ENCODE assay signal across 27 mouse cellular contexts in the genomic region with DNA sequence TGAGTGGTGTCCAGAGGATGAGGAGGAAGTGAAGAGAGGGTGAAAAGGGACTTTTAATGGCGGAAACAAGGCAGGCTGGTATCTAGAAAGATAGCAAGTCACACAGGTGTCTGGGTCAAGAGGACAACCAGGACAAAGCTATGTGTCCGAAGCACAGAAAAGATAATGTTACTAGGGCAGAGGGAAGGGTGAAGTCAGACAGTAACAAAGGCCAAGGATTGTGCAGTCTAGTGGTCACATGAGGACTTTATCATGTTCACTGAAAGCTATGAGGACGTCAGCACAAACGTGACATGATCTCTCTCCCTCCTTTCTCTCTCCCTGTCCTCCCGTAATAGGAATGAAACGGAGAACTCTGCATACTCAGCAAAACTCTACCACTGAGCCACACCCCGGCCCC. TPM values are rescaled to one million over a fixed set of nuclear protein-coding genes. Genes with fewer than 3 reads are reported as not detected.
DNase-seq lines count a peak whose midpoint lies in the region; ATAC-seq and TF ChIP-seq lines count a peak whose summit lies in the region.
"Had no signal": no experiment of that assay in that cellular context is flagged by ENCODE, and none has a peak within 500 bp of the region (broad histone marks: within the 10 kb centered on the region; RNA-seq: fewer than 3 reads in every experiment).

No protein-coding gene starts in this region.

- H3K4me2 ChIP-seq in heart, embryonic 11.5 days, result no peak overlapping the region
- H3K4me2 ChIP-seq in intestine, embryonic 15.5 days (replicated peaks), result no peak overlapping the region
- H3K4me2 ChIP-seq in stomach, postnatal 0 days (replicated peaks; ENCODE audit: low read depth), result no peak overlapping the region
- H3K4me2 ChIP-seq: forebrain, embryonic 13.5 days; heart, embryonic 13.5 days; hindbrain, embryonic 14.5 days had no signal

- no peak overlapping the region for H3K27ac ChIP-seq in heart, embryonic 11.5 days (ENCODE audit: low read depth, low read length)
- H3K27ac ChIP-seq in liver, adult 2 months (replicated peaks; ENCODE audit: insufficient read depth, low read depth, low read length), result no peak overlapping the region
- H3K27ac ChIP-seq in intestine, embryonic 15.5 days, result no peak overlapping the region
- no peak overlapping the region for H3K27ac ChIP-seq in stomach, postnatal 0 days (replicated peaks)
- H3K27ac ChIP-seq: forebrain, embryonic 10.5 days; forebrain, embryonic 13.5 days; gastrocnemius, adult 2 months; heart, adult 2 months; heart, embryonic 13.5 days; hindbrain, embryonic 14.5 days; hindbrain, postnatal 0 days had no signal

- ATAC-seq in heart, embryonic 11.5 days (replicated peaks; ENCODE audit: insufficient number of reproducible peaks, low FRiP score, low TSS enrichment), result no peak
- ATAC-seq in intestine, embryonic 15.5 days, result peak; percentile 81
- ATAC-seq in stomach, postnatal 0 days (ENCODE audit: low FRiP score, low TSS enrichment), result peak; percentile 76
- ATAC-seq: forebrain, embryonic 13.5 days; forebrain, postnatal 0 days; hindbrain, postnatal 0 days; inflammation-experienced regulatory T-cells, adult 6 months had no signal

- TF ChIP-seq CTCF in liver, adult 2 months (IDR thresholded peaks at IDR 0.05; ENCODE audit: low read depth, low read length), result no peak
- no peak for TF ChIP-seq CTCF in stomach, postnatal 0 days (IDR thresholded peaks at IDR 0.05; ENCODE audit: low read depth)

- 66% methylated on average over 7 of the region's 7 CpGs for WGBS in heart, embryonic 11.5 days (ENCODE audit: insufficient replicate concordance)
- 56% methylated on average over 7 of the region's 7 CpGs for WGBS in liver, adult 2 months
- WGBS in intestine, embryonic 15.5 days, result 79% methylated on average over 7 of the region's 7 CpGs
- WGBS in stomach, postnatal 0 days, result 78% methylated on average over 7 of the region's 7 CpGs

- H3K4me3 ChIP-seq in heart, embryonic 11.5 days (ENCODE audit: low read depth, low read length), result no peak overlapping the region
- H3K4me3 ChIP-seq in liver, adult 2 months (ENCODE audit: insufficient read depth, low read depth, low read length), result no peak overlapping the region
- no peak overlapping the region for H3K4me3 ChIP-seq in intestine, embryonic 15.5 days (replicated peaks)
- no peak overlapping the region for H3K4me3 ChIP-seq in stomach, postnatal 0 days (ENCODE audit: low read depth, low read length)
- H3K4me3 ChIP-seq: forebrain, embryonic 10.5 days; forebrain, embryonic 13.5 days; gastrocnemius, adult 2 months; heart, adult 2 months; heart, embryonic 13.5 days had no signal

- TF ChIP-seq POLR2A in liver, adult 2 months (IDR thresholded peaks at IDR 0.05; ENCODE audit: extremely low read depth, insufficient read depth, low read length), result no peak

- no peaks in the 10 kb centered on the region for H3K4me1 ChIP-seq in heart, embryonic 11.5 days (ENCODE audit: control insufficient read depth, insufficient read depth, low read length)
- H3K4me1 ChIP-seq in liver, adult 2 months (ENCODE audit: control insufficient read depth, insufficient read depth, low read length), result no peaks in the 10 kb centered on the region
- no peaks in the 10 kb centered on the region for H3K4me1 ChIP-seq in intestine, embryonic 15.5 days (replicated peaks)
- H3K4me1 ChIP-seq in stomach, postnatal 0 days (replicated peaks; ENCODE audit: control insufficient read depth, insufficient read depth), result no peaks in the 10 kb centered on the region
- H3K4me1 ChIP-seq: forebrain, embryonic 10.5 days; forebrain, embryonic 13.5 days; heart, embryonic 13.5 days had no signal

- no peaks in the 10 kb centered on the region for H3K27me3 ChIP-seq in heart, embryonic 11.5 days (ENCODE audit: control insufficient read depth, insufficient read depth, low read length)
- H3K27me3 ChIP-seq in liver, adult 2 months (ENCODE audit: control insufficient read depth, insufficient read depth, low read length), result no peaks in the 10 kb centered on the region
- H3K27me3 ChIP-seq in intestine, embryonic 15.5 days (replicated peaks), result no peaks in the 10 kb centered on the region
- H3K27me3 ChIP-seq in stomach, postnatal 0 days (ENCODE audit: control insufficient read depth, insufficient read depth, low read length), result no peaks in the 10 kb centered on the region
- H3K27me3 ChIP-seq: CH12.LX; forebrain, embryonic 13.5 days; heart, embryonic 13.5 days had no signal

- H3K9ac ChIP-seq in heart, embryonic 11.5 days (ENCODE audit: low read depth, low read length), result no peak overlapping the region
- no peak overlapping the region for H3K9ac ChIP-seq in liver, adult 2 months (ENCODE audit: low read depth, low read length)
- H3K9ac ChIP-seq in intestine, embryonic 15.5 days, result no peak overlapping the region
- no peak overlapping the region for H3K9ac ChIP-seq in stomach, postnatal 0 days (ENCODE audit: low read length)
- H3K9ac ChIP-seq: forebrain, embryonic 13.5 days; forebrain, postnatal 0 days; heart, embryonic 13.5 days; hindbrain, embryonic 14.5 days had no signal

- DNase-seq in heart, adult 8-10 months (ENCODE audit: low spot score), result peak; percentile 18
- peak; percentile 83 for DNase-seq in liver, adult 2 months (ENCODE audit: extremely low read depth, low read depth, low spot score)
- no peak for DNase-seq in liver
- no peak for DNase-seq in stomach, postnatal 0 days (ENCODE audit: low spot score)
- no peak for DNase-seq in urinary bladder, postnatal 10 days (ENCODE audit: low spot score)
- DNase-seq: adrenal gland, adult 2 months; adrenal gland, postnatal 14 days; B cell, adult 2 months; cerebellum, adult 11-12 months; cerebellum, adult 9-10 months; cerebellum, postnatal 14 days; forebrain, postnatal 0 days; gastrocnemius, adult 2 months; gastrocnemius, postnatal 14 days; heart, postnatal 36 days; kidney, adult 18-20 months had no signal

- no peak for TF ChIP-seq EP300 in stomach, postnatal 0 days (optimal IDR thresholded peaks at IDR 0.05)

- no peaks in the 10 kb centered on the region for H3K36me3 ChIP-seq in heart, embryonic 11.5 days (ENCODE audit: control insufficient read depth, insufficient read depth, low read length)
- no peaks in the 10 kb centered on the region for H3K36me3 ChIP-seq in liver, adult 2 months (ENCODE audit: control insufficient read depth, insufficient read depth, low read length)
- H3K36me3 ChIP-seq in intestine, embryonic 15.5 days, result no peaks in the 10 kb centered on the region
- no peaks in the 10 kb centered on the region for H3K36me3 ChIP-seq in stomach, postnatal 0 days (ENCODE audit: control insufficient read depth, insufficient read depth, low read length)
- H3K36me3 ChIP-seq: forebrain, embryonic 10.5 days; heart, embryonic 13.5 days had no signal

- H3K79me2 ChIP-seq in liver, adult 2 months (ENCODE audit: control insufficient read depth, insufficient read depth, low read length), result no peaks in the 10 kb centered on the region

- 0 out of 2 replicates have a peak, but pooled peaks cover 2% of the 10 kb centered on the region for H3K9me3 ChIP-seq in heart, embryonic 11.5 days (replicated peaks; ENCODE audit: control insufficient read depth, low read length)
- no peaks in the 10 kb centered on the region for H3K9me3 ChIP-seq in intestine, embryonic 15.5 days
- no peaks in the 10 kb centered on the region for H3K9me3 ChIP-seq in stomach, postnatal 0 days (ENCODE audit: control insufficient read depth, low read length)

RNA-seq across cellular contexts. Expression of a gene that starts 22.8 kb away (rescaled TPM):
- total RNA-seq in heart, adult 8-10 months (2022), result 10 to 100 TPM in 1 of 4 experiments, 1 to 10 TPM in 3; 6.4 to 10.6 (median 8.3) TPM
- 7.8 and 8.5 TPM in 2 replicates for polyA plus RNA-seq in heart, embryonic 11.5 days (2014; fragmentation: Nextera tagmentation; extraction: Ambion mirVana)
- total RNA-seq in liver, adult 2 months (2014; rRNA removed), result 7.9 and 11.7 TPM in 2 replicates
- polyA plus RNA-seq in liver, adult 2 months (2012; rRNA removed), result 7.7 and 10.3 TPM in 2 replicates
- 27.4 and 28.6 TPM in 2 replicates for polyA plus RNA-seq in intestine, embryonic 15.5 days (2015; fragmentation: Nextera tagmentation; extraction: Ambion mirVana)
- 25.3 and 26.8 TPM in 2 replicates for polyA plus RNA-seq in stomach, postnatal 0 days (2015; fragmentation: Nextera tagmentation; extraction: Ambion mirVana)
- total RNA-seq: MEL had no signal

Comparison
In these comparisons a context has a peak if more than half of its experiments do, and no peak if none do; other contexts are left out.
1. DNase-seq: peak in heart, adult 8-10 months (single experiment) and liver, adult 2 months (single experiment); none in liver (single experiment), stomach, postnatal 0 days (single experiment) and urinary bladder, postnatal 10 days (single experiment).